Mouse (Mus musculus) MEL (cell line): ENCODE data around the gene Cacng2.

ENCODE experiments used
- CTCF ChIP-seq, 3 experiments: IDR thresholded peaks in 2 of 3; conservative IDR thresholded peaks in 1 of 3; 2 replicates each; pipeline ENCODE4 v1.5.1; 2011 to 2012; ENCODE audit warnings: low read length in 3 of 3, low read depth in 2 of 3, mild to moderate bottlenecking in 2 of 3, improper control_type of control experiment in 1 of 3, inconsistent platforms in 1 of 3, mixed read lengths in 1 of 3, moderate library complexity in 1 of 3; ENCODE audit not compliant: control insufficient read depth in 1 of 3, insufficient read depth in 1 of 3, poor library complexity in 1 of 3, severe bottlenecking in 1 of 3
- POLR2A ChIP-seq, 2 experiments: IDR thresholded peaks; 2 replicates each; pipeline ENCODE4 v1.6.1; 2011 to 2012; ENCODE audit warnings: low read length in 2 of 2, mild to moderate bottlenecking in 2 of 2, control low read depth in 1 of 2, improper control_type of control experiment in 1 of 2, low read depth in 1 of 2, moderate library complexity in 1 of 2; ENCODE audit not compliant: control insufficient read depth in 1 of 2, insufficient read depth in 1 of 2, poor library complexity in 1 of 2
- POLR2AphosphoS2 ChIP-seq: IDR thresholded peaks from 2 replicates; pipeline ENCODE4 v1.6.1; 2011; ENCODE audit warnings: low read length, improper control_type of control experiment
- ZC3H11A ChIP-seq: IDR thresholded peaks from 2 replicates; pipeline ENCODE4 v1.6.1; 2012; ENCODE audit warnings: low read depth, mild to moderate bottlenecking, inconsistent platforms, low read length, improper control_type of control experiment

- TF ChIP-seq ZC3H11A (no peak), CTCF (IDR thresholded peaks at IDR 0.05 in 2 of 3, conservative IDR thresholded peaks at IDR 0.05 in 1 of 3; ENCODE audit: control insufficient read depth in 1 of 3, insufficient read depth in 1 of 3, low read depth in 2 of 3, low read length in 3 of 3, poor library complexity in 1 of 3, severe bottlenecking in 1 of 3) (no peak), POLR2AphosphoS2 (no peak), POLR2A (IDR thresholded peaks at IDR 0.05; ENCODE audit: control insufficient read depth in 1 of 2, insufficient read depth in 1 of 2, low read depth in 1 of 2, low read length in 2 of 2, poor library complexity in 1 of 2) (no peak)
These were observed 89.9 kb downstream of the Cacng2 start for GRCm38 (mm10) chr15:78029938-78030337.
